Mouse (Mus musculus) ES-Bruce4 (cell line): Measurements from ENCODE around the gene Gnb2.

Experiments
- CTCF ChIP-seq: IDR thresholded peaks from one replicate; pipeline ENCODE4 v1.8.1; 2011; ENCODE audit warnings: low read depth, low read length
- EP300 ChIP-seq: IDR thresholded peaks from 2 replicates; pipeline ENCODE4 v1.6.1; 2011; ENCODE audit warnings: low read depth, low read length; ENCODE audit not compliant: insufficient read depth

- TF ChIP-seq CTCF (no peak), EP300 (no peak)
These were observed 46.9 kb upstream of the Gnb2 start for GRCm38 (mm10) chr5:137580246-137580645.
